Mouse (Mus musculus) embryonic facial prominence, embryonic 14.5 days (tissue): Measurements from ENCODE around the gene Gpr1. TPM values are rescaled to one million over a fixed set of nuclear protein-coding genes. Genes with fewer than 3 reads are reported as not detected.
"Not testable (repeated sequence)": the region's sequence is repeated elsewhere in the genome, so short reads cannot be mapped to it uniquely, and the experiment has no call there.

ENCODE experiments used
- ATAC-seq: fragments of 200-750 bp; cut with Nextera tagmentation; 2 replicates; pipeline ENCODE4 v1.8.0; 2017; ENCODE audit warnings: low read depth, moderate number of reproducible peaks, moderate TSS enrichment
- DNase-seq: peaks from one replicate; pipeline ENCODE4 v3.0.0-alpha.2; 2015; ENCODE audit warnings: low spot score
- H3K27ac ChIP-seq: fragments of 300-500 bp; sonication (generic); replicated peaks from 2 replicates; pipeline ENCODE4 v1.5.1; 2014; ENCODE audit warnings: low read depth, mild to moderate bottlenecking, low read length, moderate library complexity
- H3K27me3 ChIP-seq: fragments of 300-500 bp; sonication (generic); replicated peaks from 2 replicates; pipeline ENCODE4 v1.6.1; 2014; ENCODE audit warnings: low read length; ENCODE audit not compliant: control insufficient read depth, insufficient read depth
- H3K36me3 ChIP-seq: fragments of 300-500 bp; sonication (generic); 2 replicates; pipeline ENCODE4 v1.6.1; 2014; ENCODE audit warnings: low read length, mixed read lengths; ENCODE audit not compliant: control insufficient read depth, insufficient read depth
- H3K4me1 ChIP-seq: fragments of 300-500 bp; sonication (generic); 2 replicates; pipeline ENCODE4 v1.6.1; 2014; ENCODE audit warnings: antibody characterized with exemption, low read length; ENCODE audit not compliant: control insufficient read depth, insufficient read depth
- H3K4me2 ChIP-seq: fragments of 300-500 bp; sonication (generic); 2 replicates; pipeline ENCODE4 v1.6.1; 2014; ENCODE audit warnings: low read depth, mild to moderate bottlenecking, low read length, moderate library complexity, mixed read lengths
- H3K4me3 ChIP-seq: fragments of 300-500 bp; sonication (generic); 2 replicates; pipeline ENCODE4 v1.5.1; 2014; ENCODE audit warnings: low read depth, mild to moderate bottlenecking, low read length
- H3K9ac ChIP-seq: fragments of 300-500 bp; sonication (generic); 2 replicates; pipeline ENCODE4 v1.6.1; 2014; ENCODE audit warnings: low read depth, mild to moderate bottlenecking, low read length, moderate library complexity, mixed read lengths
- H3K9me3 ChIP-seq: fragments of 300-500 bp; sonication (generic); 2 replicates; pipeline ENCODE4 v1.6.1; 2016; ENCODE audit warnings: low read length; ENCODE audit not compliant: control insufficient read depth
- WGBS: fragments of 180-500 bp; shearing (Covaris S2); extraction: QIAGEN DNeasy Blood & Tissue Kit; methylation state at CpG from one replicate; pipeline ENCODE4 v1.1.7; 2014; 5-methylcytosine and 5-hydroxymethylcytosine counted together
- polyA plus RNA-seq: library from polyadenylated mRNA; unstranded; fragments of >200 nt; fragmentation: Nextera tagmentation; extraction: Ambion mirVana; gene quantifications from 2 replicates; pipeline ENCODE4 v1.2.1, GENCODE M21; 2014

The Gpr1 gene
- polyA plus RNA-seq, 1 experiment from 2014 or later: 0.64 TPM

DNA sequence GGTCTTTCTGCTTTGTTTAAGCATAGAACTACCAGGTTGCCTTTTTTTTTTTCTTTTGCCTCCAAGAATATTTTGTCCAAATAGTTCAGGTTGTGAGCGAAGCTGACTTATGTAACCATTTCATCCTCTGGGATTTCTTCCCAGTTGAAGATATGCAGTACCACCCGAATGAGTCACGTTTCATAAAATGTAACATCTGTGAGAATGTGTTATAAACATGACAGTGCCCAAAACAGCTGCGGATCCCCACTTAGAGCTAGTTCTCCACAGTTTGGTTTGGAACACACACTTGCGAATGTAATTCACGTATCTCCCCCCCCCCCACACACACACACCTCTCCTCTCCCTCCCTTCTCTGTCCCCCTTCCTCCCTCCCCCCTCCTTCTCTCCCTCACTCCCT, 15.0 kb downstream of the Gpr1 start:
- 67% methylated on average over 6 of the region's 6 CpGs for WGBS
- H3K9ac ChIP-seq: no peak overlapping the region
- no peak overlapping the region for H3K4me2 ChIP-seq
- no peaks in the 10 kb centered on the region for H3K4me1 ChIP-seq
- no peak overlapping the region for H3K4me3 ChIP-seq
- no peak for ATAC-seq
- H3K27ac ChIP-seq: no peak overlapping the region
- DNase-seq: peak; percentile 46
- 0 out of 2 replicates have a peak, but pooled peaks cover 7% of the 10 kb centered on the region for H3K9me3 ChIP-seq
- no peaks in the 10 kb centered on the region for H3K27me3 ChIP-seq
- H3K36me3 ChIP-seq: no peaks in the 10 kb centered on the region

GRCm38 (mm10) chr1:63195848-63196512, 18.4 kb downstream of the Gpr1 start:
- H3K9ac ChIP-seq: no peak overlapping the region
- no peak overlapping the region for H3K4me2 ChIP-seq
- ATAC-seq (no peak), DNase-seq (no peak)
- 50% methylated on average over 5 of the region's 5 CpGs for WGBS
- no peaks in the 10 kb centered on the region for H3K27me3 ChIP-seq
- H3K4me3 ChIP-seq: no peak overlapping the region
- no peaks in the 10 kb centered on the region for H3K36me3 ChIP-seq
- peaks cover 5% of the 10 kb centered on the region; the same call in 1 of the 2 replicates for H3K4me1 ChIP-seq
- H3K9me3 ChIP-seq: 0 out of 2 replicates have a peak, but pooled peaks cover 7% of the 10 kb centered on the region
- no peak overlapping the region for H3K27ac ChIP-seq

- whole genome bisulfite sequencing: 75% methylated on average over 11 of the region's 11 CpGs
- ATAC-seq: no peak
Measured at GRCm38 (mm10) chr1:63192306-63193065, 21.9 kb downstream of the Gpr1 start.

DNA sequence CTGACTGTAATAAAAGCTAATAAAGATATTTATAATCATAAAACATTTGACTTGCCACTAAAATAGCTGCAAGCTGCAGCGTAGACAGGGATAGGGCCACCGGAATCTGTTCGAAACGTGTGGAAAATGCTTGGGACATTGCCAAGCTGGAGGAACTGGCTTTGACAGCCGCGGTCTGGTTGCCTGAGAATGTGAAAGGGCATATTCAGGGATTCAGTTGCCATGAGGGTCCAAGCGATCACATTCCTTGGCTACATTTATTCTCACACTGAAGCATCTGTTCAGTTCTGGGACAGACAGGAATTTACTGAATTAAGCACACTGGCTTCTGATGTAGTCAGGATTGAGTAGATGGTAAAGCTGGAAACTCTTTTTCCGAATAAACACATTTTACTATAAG, 23.5 kb downstream of the Gpr1 start:
- peak; percentile 86 for DNase-seq
- no peaks in the 10 kb centered on the region for H3K36me3 ChIP-seq
- no peak overlapping the region for H3K4me2 ChIP-seq
- H3K27ac ChIP-seq: peak overlapping the region; percentile 80
- peaks cover 5% of the 10 kb centered on the region; the same call in 1 of the 2 replicates for H3K4me1 ChIP-seq
- ATAC-seq: peak; percentile 75
- 51% methylated on average over 8 of the region's 8 CpGs for WGBS
- H3K9ac ChIP-seq: no peak overlapping the region
- no peaks in the 10 kb centered on the region for H3K27me3 ChIP-seq
- H3K9me3 ChIP-seq: no peaks in the 10 kb centered on the region
- no peak overlapping the region for H3K4me3 ChIP-seq

More at GRCm38 (mm10) chr1:63192306-63193065, 21.9 kb downstream of the Gpr1 start:
- no peaks in the 10 kb centered on the region for H3K36me3 ChIP-seq
- H3K27ac ChIP-seq: no peak overlapping the region
- peaks cover 5% of the 10 kb centered on the region; the same call in 1 of the 2 replicates for H3K4me1 ChIP-seq
- no peak overlapping the region for H3K4me2 ChIP-seq
- H3K27me3 ChIP-seq: no peaks in the 10 kb centered on the region
- no peaks in the 10 kb centered on the region for H3K9me3 ChIP-seq
- H3K9ac ChIP-seq: no peak overlapping the region
- H3K4me3 ChIP-seq: no peak overlapping the region
- DNase-seq: no peak

DNA sequence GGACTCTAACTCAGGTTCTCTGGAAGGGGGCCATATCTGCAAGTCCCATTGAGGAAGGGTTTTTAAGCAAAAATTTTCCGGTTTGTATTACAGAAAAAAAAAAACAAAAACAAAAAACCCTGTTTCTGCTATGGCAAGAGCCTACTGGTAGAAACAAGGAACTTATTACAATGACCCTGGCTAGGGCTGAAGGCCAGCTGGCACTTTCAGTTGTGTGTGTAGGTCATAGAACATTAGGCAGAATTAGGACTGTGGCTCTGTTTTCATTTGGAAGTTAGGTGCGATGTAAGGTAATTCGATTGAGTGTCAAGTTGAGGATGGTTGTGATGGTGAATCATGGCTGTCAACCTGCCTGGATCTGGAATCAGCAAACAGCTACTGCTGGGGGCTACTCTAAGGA, 25.8 kb downstream of the Gpr1 start:
- Histone ChIP-seq H3K36me3 (no peaks in the 10 kb centered on the region), H3K27ac (no peak overlapping the region), H3K9me3 (no peaks in the 10 kb centered on the region), H3K4me3 (no peak overlapping the region), H3K4me2 (no peak overlapping the region), H3K27me3 (no peaks in the 10 kb centered on the region), H3K9ac (no peak overlapping the region), H3K4me1 (peaks cover 3% of the 10 kb centered on the region; the same call in 1 of the 2 replicates)
- ATAC-seq (no peak), DNase-seq (no peak)
- WGBS: 87% methylated on average over 3 of the region's 3 CpGs

- not testable (repeated sequence) for H3K27me3 ChIP-seq, H3K9ac ChIP-seq, H3K4me1 ChIP-seq, H3K36me3 ChIP-seq, DNase-seq, H3K27ac ChIP-seq, H3K4me2 ChIP-seq, H3K4me3 ChIP-seq, ATAC-seq, H3K9me3 ChIP-seq
- 86% methylated on average over 5 of the region's 6 CpGs for WGBS
Measured at GRCm38 (mm10) chr1:63185430-63185829, 28.9 kb downstream of the Gpr1 start.

- ATAC-seq: no peak
Measured at GRCm38 (mm10) chr1:63182636-63183270, 31.6 kb downstream of the Gpr1 start.

DNA sequence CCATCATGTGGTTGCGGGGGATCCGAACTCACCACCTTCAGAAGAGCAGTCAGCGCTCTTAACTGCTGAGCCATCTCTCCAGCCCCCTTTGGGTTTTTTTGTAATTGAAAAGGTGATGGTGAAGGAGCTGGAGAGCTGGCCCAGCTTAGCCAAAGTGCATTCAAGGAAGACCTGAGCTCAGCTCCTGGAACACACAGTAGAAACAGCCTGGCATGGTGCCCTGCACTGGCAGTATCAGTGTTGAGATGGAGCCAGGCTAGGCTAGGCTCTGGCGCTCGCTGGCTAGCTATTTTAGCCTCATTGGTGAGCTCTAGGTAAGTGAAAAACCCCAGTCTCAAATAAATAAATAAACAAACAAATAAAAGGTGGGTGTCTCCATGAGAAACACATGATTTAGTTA, 32.1 kb downstream of the Gpr1 start:
- Histone ChIP-seq H3K36me3 (peaks cover 31% of the 10 kb centered on the region), H3K4me3 (no peak overlapping the region), H3K4me1 (peaks cover 8% of the 10 kb centered on the region; the same call in 1 of the 2 replicates), H3K27me3 (no peaks in the 10 kb centered on the region), H3K9me3 (no peaks in the 10 kb centered on the region), H3K9ac (no peak overlapping the region), H3K27ac (no peak overlapping the region), H3K4me2 (no peak overlapping the region)
- ATAC-seq (no peak), DNase-seq (no peak)
- 84% methylated on average over 5 of the region's 5 CpGs for WGBS

More at GRCm38 (mm10) chr1:63182636-63183270, 31.6 kb downstream of the Gpr1 start:
- Histone ChIP-seq H3K9ac (no peak overlapping the region), H3K27ac (no peak overlapping the region), H3K36me3 (peaks cover 28% of the 10 kb centered on the region), H3K4me2 (no peak overlapping the region), H3K4me1 (peaks cover 6% of the 10 kb centered on the region; the same call in 1 of the 2 replicates), H3K27me3 (no peaks in the 10 kb centered on the region), H3K9me3 (no peaks in the 10 kb centered on the region), H3K4me3 (no peak overlapping the region)
- DNase-seq: peak; percentile 66
- 55% methylated on average over 10 of the region's 10 CpGs for WGBS
